Mouse (Mus musculus) bone marrow, adult 2 months (tissue): Measurements from ENCODE around the gene Kcne3. TPM values are rescaled to one million over a fixed set of nuclear protein-coding genes. Genes with fewer than 3 reads are reported as not detected.

ENCODE experiments used
- H3K27ac ChIP-seq: fragments of 200-500 bp; 2 replicates; pipeline ENCODE4 v1.5.1; 2012; ENCODE audit warnings: low read depth, mild to moderate bottlenecking, control low read depth, inconsistent platforms, low read length; ENCODE audit not compliant: control insufficient read depth, poor library complexity, insufficient read depth
- H3K4me1 ChIP-seq: fragments of 200-500 bp; 2 replicates; pipeline ENCODE4 v1.6.1; 2011; ENCODE audit warnings: low read length; ENCODE audit not compliant: control insufficient read depth, insufficient read depth
- H3K4me3 ChIP-seq: fragments of 200-500 bp; replicated peaks from 2 replicates; pipeline ENCODE3; 2011; ENCODE audit warnings: mild to moderate bottlenecking, low read depth, low read length, control low read depth; ENCODE audit not compliant: control insufficient read depth
- CTCF ChIP-seq: fragments of 200-500 bp; IDR thresholded peaks from 2 replicates; pipeline ENCODE4 v1.5.1; 2011; ENCODE audit warnings: low read length, control low read depth; ENCODE audit not compliant: control insufficient read depth, insufficient read depth
- POLR2A ChIP-seq: fragments of 200-500 bp; IDR thresholded peaks from 2 replicates; pipeline ENCODE4 v1.6.1; 2011; ENCODE audit warnings: low read depth, mild to moderate bottlenecking, control low read depth, low read length, borderline replicate concordance; ENCODE audit not compliant: control insufficient read depth
- WGBS: fragments of 180-500 bp; shearing (Covaris S2); methylation state at CpG from one replicate; pipeline ENCODE4 v1.1.7; 2018; 5-methylcytosine and 5-hydroxymethylcytosine counted together
- polyA plus RNA-seq: library from polyadenylated mRNA; stranded (reverse); fragments of >200 nt; gene quantifications from 2 replicates; pipeline ENCODE4 v1.2.4, GENCODE M21; 2011; ENCODE audit warnings: low replicate concordance; ENCODE audit not compliant: missing spikeins, insufficient read depth, insufficient read length

Kcne3 gene
- polyA plus RNA-seq, 1 experiment, result 2.7 TPM

DNA sequence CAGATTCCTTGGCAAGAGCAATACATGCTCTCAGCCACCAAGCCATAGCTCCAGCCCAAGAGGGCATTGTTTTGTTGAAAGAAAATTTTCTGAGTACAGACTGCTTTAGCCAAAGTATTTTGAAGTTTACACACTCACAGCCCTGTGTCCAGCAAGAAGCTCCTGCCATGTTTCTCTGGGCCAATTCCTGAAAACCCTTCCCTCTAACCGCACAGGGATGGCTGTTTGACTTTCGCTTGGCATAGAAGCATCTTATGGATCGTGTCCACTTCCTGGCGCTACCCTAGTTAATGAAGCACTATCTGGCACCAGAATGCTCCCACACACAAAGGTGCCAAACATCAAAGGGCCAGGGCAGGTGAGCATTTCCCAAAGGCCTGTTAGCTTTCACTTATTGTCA, 27.7 kb upstream of the Kcne3 start:
- Histone ChIP-seq H3K4me3 (no peak overlapping the region), H3K27ac (no peak overlapping the region), H3K4me1 (no peaks in the 10 kb centered on the region)
- 83% methylated on average over 4 of the region's 4 CpGs for WGBS
- TF ChIP-seq POLR2A (no peak), CTCF (no peak)

GRCm38 (mm10) chr7:100150086-100150485, 26.2 kb upstream of the Kcne3 start:
- WGBS, result 61% methylated on average over 10 of the region's 10 CpGs
- Histone ChIP-seq H3K4me3 (peak overlapping the region; percentile 23), H3K27ac (peak overlapping the region; percentile 41; the same call in 1 of the 2 replicates), H3K4me1 (no peaks in the 10 kb centered on the region)
- TF ChIP-seq POLR2A (no peak), CTCF (no peak)

- WGBS, result 87% methylated on average over 11 of the region's 11 CpGs
- no peak overlapping the region for H3K4me3 ChIP-seq
- no peaks in the 10 kb centered on the region for H3K4me1 ChIP-seq
- no peak for TF ChIP-seq CTCF
- TF ChIP-seq POLR2A, result no peak
- no peak overlapping the region for H3K27ac ChIP-seq
These were observed 25.7 kb upstream of the Kcne3 start for GRCm38 (mm10) chr7:100150626-100151025.

DNA sequence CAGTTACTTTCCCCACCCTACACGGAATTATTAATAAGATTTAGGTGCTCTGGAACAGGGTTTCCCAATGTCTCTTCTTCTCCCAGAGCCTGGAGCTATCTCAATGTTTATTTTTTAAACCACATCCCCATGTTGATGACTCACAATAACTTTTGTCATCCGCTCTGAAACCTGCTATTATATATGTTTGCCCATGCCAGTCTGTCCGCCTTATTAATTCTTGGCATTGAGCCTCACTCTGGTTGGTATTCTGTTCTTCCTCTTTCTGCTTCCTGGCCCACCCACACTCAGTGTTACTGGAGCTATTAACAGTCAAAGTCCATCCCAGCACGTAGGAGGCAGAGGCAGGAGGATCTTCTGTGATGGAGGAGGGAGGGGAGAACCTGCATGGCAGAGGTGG, 18.6 kb upstream of the Kcne3 start:
- no peak overlapping the region for H3K27ac ChIP-seq
- H3K4me1 ChIP-seq, result peaks cover 2% of the 10 kb centered on the region; the same call in 1 of the 2 replicates
- WGBS, result 23% methylated on average over 4 of the region's 4 CpGs
- no peak for TF ChIP-seq CTCF
- no peak overlapping the region for H3K4me3 ChIP-seq

- 0 out of 2 replicates have a peak, but pooled peaks have one; percentile 47 for TF ChIP-seq POLR2A
- TF ChIP-seq CTCF, result no peak
- H3K4me3 ChIP-seq, result peak within 1 kb of the TSS; percentile 77
- WGBS, result under 1% methylated on average over 76 of the region's 78 CpGs
- peaks cover 2% of the 10 kb centered on the region; the same call in 1 of the 2 replicates for H3K4me1 ChIP-seq
- H3K27ac ChIP-seq, result peak within 1 kb of the TSS; percentile 84
These were observed 17.0 kb upstream of the Kcne3 start, which contains the start of gene Lipt2 for GRCm38 (mm10) chr7:100159105-100159841. Lipt2 (plus strand) TSS chr7:100159277.

DNA sequence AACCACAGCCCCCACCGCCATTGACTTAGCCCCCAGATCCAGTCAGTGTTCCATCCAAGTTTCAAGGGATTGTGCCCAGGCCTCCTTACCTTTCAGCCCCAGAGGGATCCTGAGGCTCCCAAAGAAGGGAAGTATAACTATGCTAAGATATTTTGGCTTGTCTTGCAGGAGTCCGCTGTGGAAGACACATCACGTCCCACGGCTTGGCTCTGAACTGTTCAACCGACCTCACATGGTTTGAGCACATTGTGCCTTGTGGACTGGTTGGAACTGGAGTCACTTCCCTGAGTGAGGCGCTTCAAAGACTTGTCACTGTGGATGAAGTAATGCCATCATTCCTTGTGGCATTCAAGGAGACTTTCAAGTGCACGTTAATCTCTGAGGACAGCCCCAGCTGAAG, 16.3 kb upstream of the Kcne3 start:
- Histone ChIP-seq H3K4me3 (no peak overlapping the region), H3K27ac (no peak overlapping the region), H3K4me1 (peaks cover 2% of the 10 kb centered on the region; the same call in 1 of the 2 replicates)
- TF ChIP-seq CTCF, result no peak
- TF ChIP-seq POLR2A, result no peak
- 62% methylated on average over 7 of the region's 7 CpGs for WGBS

GRCm38 (mm10) chr7:100163506-100163905, 12.8 kb upstream of the Kcne3 start:
- 81% methylated on average over 4 of the region's 4 CpGs for WGBS
- Histone ChIP-seq H3K27ac (no peak overlapping the region), H3K4me3 (no peak overlapping the region), H3K4me1 (no peaks in the 10 kb centered on the region)
- TF ChIP-seq CTCF (no peak), POLR2A (no peak)

GRCm38 (mm10) chr7:100168654-100169053, 7.6 kb upstream of the Kcne3 start:
- WGBS, result 78% methylated on average over 11 of the region's 11 CpGs
- no peak for TF ChIP-seq CTCF
- no peak for TF ChIP-seq POLR2A
- no peak overlapping the region for H3K4me3 ChIP-seq

More at GRCm38 (mm10) chr7:100168654-100169053, 7.6 kb upstream of the Kcne3 start:
- Histone ChIP-seq H3K4me1 (no peaks in the 10 kb centered on the region), H3K27ac (no peak overlapping the region)
